Mouse (Mus musculus): ENCODE results near the gene Nfix. TPM values are rescaled to one million over a fixed set of nuclear protein-coding genes. Genes with fewer than 3 reads are reported as not detected.
A peak's percentile ranks its signal among the peaks of the same experiment; 100 is the strongest.

The Nfix gene
- polyA plus RNA-seq, 1 experiment: 1.2 TPM

DNA sequence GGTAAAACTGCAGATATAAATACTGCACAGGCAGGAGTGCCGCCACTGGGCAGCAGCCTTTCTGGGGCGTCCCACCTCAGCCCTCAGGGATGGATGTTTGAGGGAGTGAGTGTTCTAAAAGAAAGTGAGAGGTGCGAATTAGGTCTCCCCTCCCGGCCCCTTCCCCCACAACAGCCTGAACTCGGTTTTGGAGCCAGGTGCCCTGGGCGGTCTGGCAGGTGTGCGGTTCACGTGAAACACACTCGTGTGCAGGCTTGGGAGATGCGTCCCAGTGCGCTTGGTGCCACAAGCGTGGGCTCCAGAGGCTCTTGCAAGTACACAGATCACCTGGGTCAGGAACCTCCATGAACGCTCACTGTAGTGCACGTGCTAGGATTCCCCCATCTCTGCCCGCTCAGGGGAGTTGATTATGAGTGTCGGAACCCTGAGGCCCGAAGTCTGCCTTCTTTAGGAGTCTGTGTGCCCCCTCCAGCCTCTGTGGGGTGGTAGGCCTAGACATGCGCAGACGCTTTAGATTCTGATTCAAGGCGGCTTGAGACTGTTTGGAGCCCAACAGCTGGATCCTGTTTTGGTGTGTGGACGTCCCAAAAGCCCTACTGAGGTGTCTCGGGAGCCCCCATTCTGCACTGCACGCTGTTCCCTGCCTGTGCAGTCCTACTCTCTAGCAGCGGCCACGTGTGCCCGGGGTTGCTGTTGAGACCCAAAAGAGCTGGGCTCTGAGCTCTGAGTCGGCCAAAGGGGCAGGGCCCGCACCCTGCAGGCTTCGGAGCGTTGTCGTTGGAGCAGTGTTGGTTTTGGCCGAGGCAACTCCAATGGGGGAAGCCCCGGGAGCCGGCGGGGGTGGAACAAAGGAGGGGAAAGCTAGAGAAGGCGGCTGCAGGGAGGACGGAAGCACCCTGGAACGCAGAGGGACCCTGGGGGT, 14.1 kb downstream of the Nfix start:
- Histone ChIP-seq H3K27ac (ENCODE audit: insufficient read depth, low read length) (no peak overlapping the region), H3K36me3 (ENCODE audit: control insufficient read depth, insufficient read depth, low read length, poor library complexity, severe bottlenecking) (no peaks in the 10 kb centered on the region), H3K4me3 (ENCODE audit: low read depth, low read length) (peak overlapping the region; percentile 53), H3K9me3 (replicated peaks; ENCODE audit: control insufficient read depth, insufficient read depth, low read length, poor library complexity, severe bottlenecking) (no peaks in the 10 kb centered on the region), H3K4me1 (ENCODE audit: control insufficient read depth, insufficient read depth, low read length) (no peaks in the 10 kb centered on the region), H3K27me3 (ENCODE audit: control insufficient read depth, insufficient read depth, low read length, poor library complexity, severe bottlenecking) (peaks cover 38% of the 10 kb centered on the region), H3K9ac (ENCODE audit: low read depth, poor library complexity, severe bottlenecking) (peak overlapping the region; percentile 4; the same call in 1 of the 2 replicates)
- no peak for TF ChIP-seq EP300 (IDR thresholded peaks at IDR 0.05; ENCODE audit: insufficient read depth, low read depth, low read length)
- no peak for TF ChIP-seq CTCF (IDR thresholded peaks at IDR 0.05; ENCODE audit: low read depth, low read length)
- TF ChIP-seq POLR2A (IDR thresholded peaks at IDR 0.05; ENCODE audit: insufficient read depth, low read length): no peak

GRCm38 (mm10) chr8:84785506-84785755, 14.7 kb downstream of the Nfix start:
- H3K4me3 ChIP-seq (ENCODE audit: low read depth, low read length): peak overlapping the region; percentile 53
- peaks cover 41% of the 10 kb centered on the region for H3K27me3 ChIP-seq (ENCODE audit: control insufficient read depth, insufficient read depth, low read length, poor library complexity, severe bottlenecking)
- H3K9ac ChIP-seq (ENCODE audit: low read depth, poor library complexity, severe bottlenecking): 0 out of 2 replicates have a peak overlapping the region, but pooled peaks have one; percentile 4
- no peaks in the 10 kb centered on the region for H3K9me3 ChIP-seq (replicated peaks; ENCODE audit: control insufficient read depth, insufficient read depth, low read length, poor library complexity, severe bottlenecking)
- TF ChIP-seq CTCF (IDR thresholded peaks at IDR 0.05; ENCODE audit: low read depth, low read length): no peak
- TF ChIP-seq POLR2A (IDR thresholded peaks at IDR 0.05; ENCODE audit: insufficient read depth, low read length): no peak
- TF ChIP-seq EP300 (IDR thresholded peaks at IDR 0.05; ENCODE audit: insufficient read depth, low read depth, low read length): no peak
- H3K4me1 ChIP-seq (ENCODE audit: control insufficient read depth, insufficient read depth, low read length): no peaks in the 10 kb centered on the region
- no peaks in the 10 kb centered on the region for H3K36me3 ChIP-seq (ENCODE audit: control insufficient read depth, insufficient read depth, low read length, poor library complexity, severe bottlenecking)
- H3K27ac ChIP-seq (ENCODE audit: insufficient read depth, low read length): no peak overlapping the region

DNA sequence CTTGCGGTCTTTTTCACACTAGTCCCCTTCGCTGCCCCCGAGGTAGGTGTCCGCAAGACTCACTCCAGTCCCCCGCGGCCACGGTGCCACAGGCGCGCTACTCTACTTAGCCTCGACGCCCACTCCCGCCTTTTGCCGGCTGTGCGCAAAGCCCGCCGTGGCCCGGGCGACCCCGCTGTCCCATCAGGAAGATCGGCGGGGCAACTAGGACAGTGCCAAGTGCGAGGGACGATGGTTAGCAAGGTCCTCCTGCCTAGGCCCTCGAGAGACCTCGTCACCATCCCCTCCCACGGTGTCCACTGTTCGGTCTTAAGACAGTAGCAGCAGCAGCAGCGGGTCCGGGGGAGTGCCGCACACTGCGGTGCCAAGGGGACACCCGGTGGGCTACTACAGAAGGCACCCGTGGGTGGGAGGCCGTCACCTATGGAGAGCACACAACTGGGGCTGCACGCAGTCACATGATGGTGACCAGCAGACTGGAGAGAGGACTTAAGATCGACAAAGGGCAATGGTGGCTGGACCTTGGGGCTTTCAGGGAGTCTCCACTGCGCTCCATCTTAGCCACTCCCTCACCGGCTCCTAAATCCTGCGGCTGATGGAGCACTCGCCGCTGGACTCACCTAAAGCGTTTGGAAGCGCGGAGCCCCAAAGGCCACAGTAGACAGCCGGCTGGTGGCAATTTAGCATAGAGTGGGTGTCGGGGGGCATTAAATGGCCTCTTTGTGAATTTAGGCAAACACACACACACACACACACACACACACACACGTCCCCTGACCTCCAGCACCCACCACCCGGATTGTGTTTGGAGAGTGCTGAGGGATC, 15.3 kb downstream of the Nfix start:
- H3K9me3 ChIP-seq (replicated peaks; ENCODE audit: control insufficient read depth, insufficient read depth, low read length, poor library complexity, severe bottlenecking): no peaks in the 10 kb centered on the region
- no peaks in the 10 kb centered on the region for H3K36me3 ChIP-seq (ENCODE audit: control insufficient read depth, insufficient read depth, low read length, poor library complexity, severe bottlenecking)
- peak overlapping the region; percentile 10; the same call in 1 of the 2 replicates for H3K9ac ChIP-seq (ENCODE audit: low read depth, poor library complexity, severe bottlenecking)
- H3K4me1 ChIP-seq (ENCODE audit: control insufficient read depth, insufficient read depth, low read length): no peaks in the 10 kb centered on the region
- peaks cover 44% of the 10 kb centered on the region for H3K27me3 ChIP-seq (ENCODE audit: control insufficient read depth, insufficient read depth, low read length, poor library complexity, severe bottlenecking)
- H3K27ac ChIP-seq (ENCODE audit: insufficient read depth, low read length): no peak overlapping the region
- H3K4me3 ChIP-seq (ENCODE audit: low read depth, low read length): peak overlapping the region; percentile 53
- TF ChIP-seq EP300 (IDR thresholded peaks at IDR 0.05; ENCODE audit: insufficient read depth, low read depth, low read length) (no peak), CTCF (IDR thresholded peaks at IDR 0.05; ENCODE audit: low read depth, low read length) (no peak), POLR2A (IDR thresholded peaks at IDR 0.05; ENCODE audit: insufficient read depth, low read length) (no peak)

DNA sequence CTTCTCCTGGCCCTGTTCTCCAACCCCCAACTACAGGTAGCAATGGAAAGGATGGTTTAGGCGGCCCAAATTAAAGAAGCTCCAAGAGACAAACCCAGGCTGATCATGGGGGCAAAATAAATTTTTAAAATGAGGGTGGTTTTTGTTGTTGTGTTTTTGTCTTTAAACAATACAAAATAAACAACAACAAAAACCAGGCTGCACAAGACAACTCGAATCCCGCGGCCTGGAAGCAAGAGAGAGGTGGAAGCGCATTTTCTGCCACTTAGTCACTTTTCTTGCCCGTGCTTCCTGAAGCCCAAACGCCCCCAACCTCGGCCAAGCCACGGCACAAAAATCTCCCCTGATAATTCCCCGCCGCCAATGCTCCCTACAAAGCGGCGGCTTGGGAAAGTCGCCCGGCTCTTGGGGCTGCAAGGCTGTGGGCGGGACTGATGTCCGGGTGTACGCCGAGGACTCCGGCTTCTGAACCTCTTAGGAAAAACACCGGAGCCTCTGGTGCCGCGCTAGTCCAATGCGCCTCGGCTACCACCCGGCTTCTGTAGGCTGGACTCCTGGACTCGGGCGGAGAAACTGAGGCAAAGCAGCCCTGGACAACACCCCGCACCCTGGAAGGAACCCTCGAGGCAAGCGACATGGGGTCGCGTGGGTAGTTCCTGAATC, 16.1 kb downstream of the Nfix start:
- TF ChIP-seq EP300 (IDR thresholded peaks at IDR 0.05; ENCODE audit: insufficient read depth, low read depth, low read length) (no peak), POLR2A (IDR thresholded peaks at IDR 0.05; ENCODE audit: insufficient read depth, low read length) (no peak), CTCF (IDR thresholded peaks at IDR 0.05; ENCODE audit: low read depth, low read length) (no peak)
- H3K27ac ChIP-seq (ENCODE audit: insufficient read depth, low read length): no peak overlapping the region
- H3K9me3 ChIP-seq (replicated peaks; ENCODE audit: control insufficient read depth, insufficient read depth, low read length, poor library complexity, severe bottlenecking): no peaks in the 10 kb centered on the region
- no peaks in the 10 kb centered on the region for H3K4me1 ChIP-seq (ENCODE audit: control insufficient read depth, insufficient read depth, low read length)
- peaks cover 47% of the 10 kb centered on the region for H3K27me3 ChIP-seq (ENCODE audit: control insufficient read depth, insufficient read depth, low read length, poor library complexity, severe bottlenecking)
- H3K4me3 ChIP-seq (ENCODE audit: low read depth, low read length): peak overlapping the region; percentile 14
- no peaks in the 10 kb centered on the region for H3K36me3 ChIP-seq (ENCODE audit: control insufficient read depth, insufficient read depth, low read length, poor library complexity, severe bottlenecking)
- peak overlapping the region; percentile 10 for H3K9ac ChIP-seq (ENCODE audit: low read depth, poor library complexity, severe bottlenecking)

DNA sequence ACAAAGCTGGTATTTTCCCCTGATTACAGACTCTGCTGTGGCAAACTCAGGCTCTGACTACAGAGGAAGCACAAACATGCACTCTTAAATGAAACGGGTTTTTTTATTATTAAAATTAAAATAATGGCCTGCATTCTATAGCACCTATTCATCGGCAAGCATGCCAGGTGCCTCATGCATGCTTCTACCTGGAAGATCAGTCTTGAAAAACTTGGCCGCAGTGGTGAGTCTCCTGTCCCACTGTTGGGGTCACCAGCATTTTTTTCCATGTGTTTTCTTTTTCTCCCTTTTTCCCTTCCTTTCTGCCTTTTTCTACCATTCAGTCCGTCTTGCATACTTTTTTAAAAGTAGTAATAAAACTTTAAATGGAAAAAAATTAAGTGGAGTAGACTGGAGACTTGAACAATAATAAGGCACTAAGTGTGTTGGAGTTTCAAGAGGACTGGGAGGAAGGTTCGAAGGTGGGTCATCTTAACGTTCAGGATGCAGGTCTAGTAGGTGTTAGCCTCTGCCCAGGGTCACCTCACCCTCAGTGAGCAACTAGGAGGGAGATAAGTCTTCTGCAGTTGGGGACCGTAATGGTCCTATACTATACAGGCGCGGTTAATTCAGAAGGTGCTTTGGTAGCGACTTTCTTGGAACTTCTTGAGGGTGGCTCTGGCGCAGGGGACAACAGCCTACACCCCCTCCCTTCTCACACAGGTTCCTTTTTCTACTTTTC, 16.8 kb downstream of the Nfix start:
- no peak for TF ChIP-seq POLR2A (IDR thresholded peaks at IDR 0.05; ENCODE audit: insufficient read depth, low read length)
- no peak for TF ChIP-seq CTCF (IDR thresholded peaks at IDR 0.05; ENCODE audit: low read depth, low read length)
- TF ChIP-seq EP300 (IDR thresholded peaks at IDR 0.05; ENCODE audit: insufficient read depth, low read depth, low read length): no peak
- H3K9ac ChIP-seq (ENCODE audit: low read depth, poor library complexity, severe bottlenecking): no peak overlapping the region
- H3K4me3 ChIP-seq (ENCODE audit: low read depth, low read length): no peak overlapping the region
- H3K9me3 ChIP-seq (replicated peaks; ENCODE audit: control insufficient read depth, insufficient read depth, low read length, poor library complexity, severe bottlenecking): no peaks in the 10 kb centered on the region
- H3K27ac ChIP-seq (ENCODE audit: insufficient read depth, low read length): no peak overlapping the region
- peaks cover 51% of the 10 kb centered on the region for H3K27me3 ChIP-seq (ENCODE audit: control insufficient read depth, insufficient read depth, low read length, poor library complexity, severe bottlenecking)
- no peaks in the 10 kb centered on the region for H3K4me1 ChIP-seq (ENCODE audit: control insufficient read depth, insufficient read depth, low read length)
- no peaks in the 10 kb centered on the region for H3K36me3 ChIP-seq (ENCODE audit: control insufficient read depth, insufficient read depth, low read length, poor library complexity, severe bottlenecking)

Measured in ES-Bruce4 (cell line).